ENCODE assay signal across 11 mouse cellular contexts in genomic region chr3:86328531-86328930, GRCm38 (mm10).
DNase-seq lines count a peak whose midpoint lies in the region; ATAC-seq and TF ChIP-seq lines count a peak whose summit lies in the region.
"Had no signal": no experiment of that assay in that cellular context is flagged by ENCODE, and none has a peak within 500 bp of the region (broad histone marks: within the 10 kb centered on the region; RNA-seq: fewer than 3 reads in every experiment).

No protein-coding gene starts in this region.

- no peak for DNase-seq in heart, adult 2 months
- no peak for DNase-seq in heart, embryonic 10.5 days (ENCODE audit: low spot score)
- DNase-seq in liver, postnatal 0 days = no peak
- DNase-seq in liver = no peak
- peak; percentile 33 for DNase-seq in Muller cell, postnatal 12 days (ENCODE audit: inconsistent ontology term)
- DNase-seq in lung, postnatal 14 days = peak; percentile 26
- no peak for DNase-seq in neural tube, embryonic 10.5 days (ENCODE audit: extremely low spot score, low spot score)
- DNase-seq in ovary, postnatal 10 days (ENCODE audit: low spot score) = no peak
- DNase-seq: kidney, adult 11 months had no signal

- no peak for ATAC-seq in liver, postnatal 0 days

- H3K4me1 ChIP-seq in heart, adult 2 months (ENCODE audit: control insufficient read depth, insufficient read depth, low read length) = no peaks in the 10 kb centered on the region
- no peaks in the 10 kb centered on the region for H3K4me1 ChIP-seq in heart, embryonic 10.5 days
- no peaks in the 10 kb centered on the region for H3K4me1 ChIP-seq in liver, postnatal 0 days (ENCODE audit: insufficient read depth)
- H3K4me1 ChIP-seq: forebrain, embryonic 10.5 days; megakaryocyte, embryonic 14.5 days had no signal

- intact Hi-C loops in heart, adult 2 months (cut with DNase I) = loop anchor here (10.0 kb wide), 3 partner anchors 436 to 646 kb away; no protein-coding TSS in a partner anchor

- no peak for TF ChIP-seq EP300 in heart, adult 2 months (IDR thresholded peaks at IDR 0.05; ENCODE audit: insufficient read depth, low read depth, low read length)
- no peak for TF ChIP-seq EP300 in liver, postnatal 0 days (IDR thresholded peaks at IDR 0.05; ENCODE audit: low read depth)

- H3K4me3 ChIP-seq in heart, adult 2 months = no peak overlapping the region
- no peak overlapping the region for H3K4me3 ChIP-seq in heart, embryonic 10.5 days
- no peak overlapping the region for H3K4me3 ChIP-seq in liver, postnatal 0 days (ENCODE audit: low read depth, low read length)
- H3K4me3 ChIP-seq: forebrain, embryonic 10.5 days; megakaryocyte, embryonic 14.5 days had no signal

- no peak overlapping the region for H3K4me2 ChIP-seq in liver, postnatal 0 days (ENCODE audit: low read depth, low read length)

- H3K79me2 ChIP-seq in heart, adult 2 months (replicated peaks; ENCODE audit: control insufficient read depth, insufficient read depth, low read length) = no peaks in the 10 kb centered on the region

- H3K36me3 ChIP-seq in heart, adult 2 months (ENCODE audit: control insufficient read depth, insufficient read depth, low read length) = no peaks in the 10 kb centered on the region
- H3K36me3 ChIP-seq in heart, embryonic 10.5 days = no peaks in the 10 kb centered on the region
- no peaks in the 10 kb centered on the region for H3K36me3 ChIP-seq in liver, postnatal 0 days (replicated peaks; ENCODE audit: insufficient read depth, low read length)
- H3K36me3 ChIP-seq: forebrain, embryonic 10.5 days had no signal

- H3K9ac ChIP-seq in heart, adult 2 months (ENCODE audit: low read depth, low read length) = no peak overlapping the region
- H3K9ac ChIP-seq in liver, postnatal 0 days (replicated peaks) = no peak overlapping the region

- no peaks in the 10 kb centered on the region for H3K9me3 ChIP-seq in heart, embryonic 10.5 days
- no peaks in the 10 kb centered on the region for H3K9me3 ChIP-seq in liver, postnatal 0 days (ENCODE audit: low read length)
- H3K9me3 ChIP-seq: forebrain, embryonic 10.5 days; megakaryocyte, embryonic 14.5 days had no signal

- TF ChIP-seq CTCF in heart, adult 2 months (IDR thresholded peaks at IDR 0.05) = peak; percentile 76
- TF ChIP-seq CTCF in liver, postnatal 0 days (IDR thresholded peaks at IDR 0.05; ENCODE audit: low read depth) = peak; percentile 39

- no peaks in the 10 kb centered on the region for H3K27me3 ChIP-seq in heart, adult 2 months (ENCODE audit: control insufficient read depth, insufficient read depth, low read length)
- H3K27me3 ChIP-seq in heart, embryonic 10.5 days (ENCODE audit: insufficient read depth, poor library complexity, severe bottlenecking) = no peaks in the 10 kb centered on the region
- H3K27me3 ChIP-seq in liver, postnatal 0 days (ENCODE audit: insufficient read depth, low read length) = no peaks in the 10 kb centered on the region
- H3K27me3 ChIP-seq: megakaryocyte, embryonic 14.5 days had no signal

- TF ChIP-seq POLR2A in heart, adult 2 months (IDR thresholded peaks at IDR 0.05; ENCODE audit: insufficient read depth, low read depth, low read length) = no peak

- H3K27ac ChIP-seq in heart, adult 2 months = no peak overlapping the region
- H3K27ac ChIP-seq in heart, embryonic 10.5 days = no peak overlapping the region
- no peak overlapping the region for H3K27ac ChIP-seq in liver, postnatal 0 days (ENCODE audit: low read depth)
- H3K27ac ChIP-seq: forebrain, embryonic 10.5 days had no signal

- 49% methylated on average over 1 of the region's 1 CpGs for WGBS in heart, adult 2 months
- WGBS in heart, embryonic 10.5 days = 27% methylated on average over 1 of the region's 1 CpGs
- 53% methylated on average over 1 of the region's 1 CpGs for WGBS in liver, postnatal 0 days (ENCODE audit: insufficient replicate concordance)

Comparison
In these comparisons a context has a peak if more than half of its experiments do, and no peak if none do; other contexts are left out.
1. DNase-seq: peak in Muller cell, postnatal 12 days (single experiment) and lung, postnatal 14 days (single experiment); none in heart, adult 2 months (0 of 2), heart, embryonic 10.5 days (single experiment), liver, postnatal 0 days (single experiment), liver (single experiment), neural tube, embryonic 10.5 days (single experiment) and ovary, postnatal 10 days (single experiment).